Mouse (Mus musculus): ENCODE measurements at regions not wholly inside any gene's neighbourhood (a gene's known extent, or its start where the extent isn't known, plus 50 kb on each side); places are given as distances from the start of the nearest gene placed in this dataset.

DNA sequence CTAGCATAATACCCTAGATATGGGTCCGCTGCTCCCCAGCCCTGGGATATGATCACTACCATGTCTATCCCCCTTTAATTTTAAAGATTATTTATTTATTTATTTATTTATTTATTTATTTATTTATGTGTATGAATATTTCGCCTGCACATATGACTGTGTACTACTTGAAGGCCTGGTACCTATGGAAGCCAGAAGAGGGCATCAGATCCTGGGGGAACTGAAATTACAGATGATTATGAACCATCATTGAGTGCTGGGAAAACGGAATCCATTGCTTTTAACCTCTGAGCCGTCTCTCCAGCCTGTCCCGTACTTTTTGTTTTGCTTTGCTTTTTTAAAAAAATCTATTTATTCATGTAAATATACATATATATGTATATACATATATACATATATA is 70.0 kb upstream of the Dlx2 start:
- ATAC-seq (ENCODE audit: low FRiP score, low TSS enrichment), result no peak
- H3K4me2 ChIP-seq (ENCODE audit: low read length), result no peak overlapping the region
- H3K9ac ChIP-seq (replicated peaks; ENCODE audit: low read length), result no peak overlapping the region
- peaks cover 12% of the 10 kb centered on the region for H3K4me1 ChIP-seq (ENCODE audit: control insufficient read depth, insufficient read depth, low read length)
- no peaks in the 10 kb centered on the region for H3K36me3 ChIP-seq (ENCODE audit: control insufficient read depth, insufficient read depth, low read length)
- H3K27me3 ChIP-seq (ENCODE audit: control insufficient read depth, insufficient read depth, low read length), result no peaks in the 10 kb centered on the region
- DNase-seq, result no peak
- H3K27ac ChIP-seq (replicated peaks; ENCODE audit: low read depth, low read length), result no peak overlapping the region
- WGBS, result 85% methylated on average over 5 of the region's 5 CpGs
- H3K9me3 ChIP-seq (ENCODE audit: control insufficient read depth, low read length), result no peaks in the 10 kb centered on the region
- H3K4me3 ChIP-seq (replicated peaks; ENCODE audit: low read depth, low read length), result no peak overlapping the region

- H3K27ac ChIP-seq (replicated peaks; ENCODE audit: low read depth, low read length), result no peak overlapping the region
- no peak overlapping the region for H3K4me2 ChIP-seq (ENCODE audit: low read length)
- no peaks in the 10 kb centered on the region for H3K36me3 ChIP-seq (ENCODE audit: control insufficient read depth, insufficient read depth, low read length)
- H3K9me3 ChIP-seq (ENCODE audit: control insufficient read depth, low read length), result no peaks in the 10 kb centered on the region
- ATAC-seq (ENCODE audit: low FRiP score, low TSS enrichment), result no peak
- DNase-seq, result no peak
- WGBS, result 94% methylated on average over 2 of the region's 2 CpGs
- H3K9ac ChIP-seq (replicated peaks; ENCODE audit: low read length), result no peak overlapping the region
- no peaks in the 10 kb centered on the region for H3K27me3 ChIP-seq (ENCODE audit: control insufficient read depth, insufficient read depth, low read length)
- H3K4me1 ChIP-seq (ENCODE audit: control insufficient read depth, insufficient read depth, low read length), result peaks cover 10% of the 10 kb centered on the region
- no peak overlapping the region for H3K4me3 ChIP-seq (replicated peaks; ENCODE audit: low read depth, low read length)
Measured at GRCm38 (mm10) chr2:71621458-71621857, 74.9 kb upstream of the Dlx2 start.

DNA sequence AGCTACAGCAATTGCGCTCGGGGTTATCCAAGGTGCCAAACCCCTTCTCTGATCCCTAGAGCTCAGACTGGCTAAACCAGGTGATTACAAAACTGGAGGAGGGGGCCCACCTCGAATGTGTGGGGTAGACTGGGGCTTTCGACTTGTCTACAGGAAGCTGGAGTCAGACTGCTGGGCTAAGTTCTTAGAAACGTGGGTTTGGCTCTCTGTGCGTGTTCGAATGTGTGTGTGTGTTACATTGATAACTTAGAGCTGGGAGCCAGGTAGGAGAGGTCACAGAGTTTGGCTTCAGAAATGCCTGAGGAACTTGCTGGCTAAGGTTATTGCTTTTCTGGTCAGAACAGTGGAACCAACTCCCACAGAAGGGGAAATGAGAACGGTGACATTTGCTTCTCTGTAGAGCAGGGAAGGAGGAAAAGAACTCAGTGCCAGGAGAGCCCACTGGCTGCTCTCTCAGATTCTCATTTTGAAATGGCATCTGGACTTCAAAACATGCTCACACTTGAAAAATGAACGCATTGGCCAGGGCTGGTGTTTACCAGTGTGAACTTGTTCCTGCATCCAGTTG is 76.1 kb upstream of the Dlx2 start:
- Histone ChIP-seq H3K27ac (replicated peaks; ENCODE audit: low read depth, low read length) (no peak overlapping the region), H3K9me3 (ENCODE audit: control insufficient read depth, low read length) (no peaks in the 10 kb centered on the region), H3K4me1 (ENCODE audit: control insufficient read depth, insufficient read depth, low read length) (peaks cover 21% of the 10 kb centered on the region), H3K27me3 (ENCODE audit: control insufficient read depth, insufficient read depth, low read length) (no peaks in the 10 kb centered on the region), H3K4me2 (ENCODE audit: low read length) (no peak overlapping the region), H3K9ac (replicated peaks; ENCODE audit: low read length) (no peak overlapping the region), H3K36me3 (ENCODE audit: control insufficient read depth, insufficient read depth, low read length) (no peaks in the 10 kb centered on the region), H3K4me3 (replicated peaks; ENCODE audit: low read depth, low read length) (no peak overlapping the region)
- WGBS, result 84% methylated on average over 9 of the region's 9 CpGs
- DNase-seq, result no peak
- ATAC-seq (ENCODE audit: low FRiP score, low TSS enrichment), result no peak

DNA sequence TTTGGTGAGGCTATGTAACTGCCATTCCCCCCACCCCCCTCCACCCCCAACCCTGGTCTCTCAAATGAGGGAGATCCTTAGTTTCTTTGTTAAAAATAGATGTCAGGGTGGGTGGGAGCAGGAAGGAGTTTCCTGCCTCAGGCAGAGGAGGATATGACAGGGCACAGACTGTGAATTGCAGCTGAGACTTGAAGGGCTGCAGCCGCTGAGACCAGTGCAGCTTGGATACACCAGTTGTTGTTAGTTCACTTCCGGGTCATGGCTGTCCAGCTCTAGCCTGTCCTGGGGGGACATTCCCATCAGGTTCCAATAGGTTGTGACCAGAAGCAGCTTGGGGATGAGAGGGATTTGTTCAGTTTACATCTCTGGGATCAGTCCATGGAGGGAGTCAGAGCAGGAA is 76.6 kb upstream of the Dlx2 start:
- Histone ChIP-seq H3K9me3 (ENCODE audit: control insufficient read depth, low read length) (no peaks in the 10 kb centered on the region), H3K4me2 (ENCODE audit: low read length) (no peak overlapping the region), H3K27me3 (ENCODE audit: control insufficient read depth, insufficient read depth, low read length) (no peaks in the 10 kb centered on the region), H3K9ac (replicated peaks; ENCODE audit: low read length) (no peak overlapping the region), H3K4me3 (replicated peaks; ENCODE audit: low read depth, low read length) (no peak overlapping the region), H3K27ac (replicated peaks; ENCODE audit: low read depth, low read length) (no peak overlapping the region), H3K36me3 (ENCODE audit: control insufficient read depth, insufficient read depth, low read length) (no peaks in the 10 kb centered on the region), H3K4me1 (ENCODE audit: control insufficient read depth, insufficient read depth, low read length) (peaks cover 21% of the 10 kb centered on the region)
- no peak for DNase-seq
- WGBS, result 92% methylated on average over 2 of the region's 2 CpGs
- ATAC-seq (ENCODE audit: low FRiP score, low TSS enrichment), result no peak

DNA sequence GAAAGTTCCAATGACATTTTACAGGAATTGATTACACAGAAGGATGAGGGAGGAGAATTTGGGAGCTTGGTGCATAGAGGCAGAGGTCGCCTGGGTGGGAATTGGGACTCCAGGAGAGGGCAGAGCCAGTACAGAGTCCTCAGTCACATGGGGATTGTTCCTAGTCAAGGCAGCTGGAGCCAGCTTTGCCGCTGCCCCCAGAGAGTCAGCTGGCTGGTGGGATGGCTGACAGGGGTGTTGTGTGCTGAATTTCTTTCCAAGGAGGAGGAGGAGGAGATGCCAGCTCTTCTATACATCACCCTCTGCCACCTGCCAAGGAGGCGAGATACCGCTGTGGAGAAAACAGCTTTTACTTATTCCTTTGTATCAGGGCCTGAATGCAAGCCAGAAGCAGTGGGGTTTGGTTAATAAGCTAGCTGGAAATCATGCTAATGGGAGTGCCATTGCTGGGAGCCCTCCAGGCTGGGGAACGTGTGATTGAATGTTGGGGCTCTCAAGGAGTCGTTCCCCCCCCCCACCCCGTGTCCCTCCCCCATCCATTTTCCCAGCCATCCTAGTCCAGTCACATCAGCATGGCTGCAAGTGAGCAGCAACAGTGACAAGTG is 78.8 kb upstream of the Dlx2 start:
- H3K9ac ChIP-seq (replicated peaks; ENCODE audit: low read length), result no peak overlapping the region
- no peak for ATAC-seq (ENCODE audit: low FRiP score, low TSS enrichment)
- H3K4me1 ChIP-seq (ENCODE audit: control insufficient read depth, insufficient read depth, low read length), result peaks cover 36% of the 10 kb centered on the region
- peak overlapping the region; percentile 28; the same call in 1 of the 2 replicates for H3K27ac ChIP-seq (replicated peaks; ENCODE audit: low read depth, low read length)
- no peaks in the 10 kb centered on the region for H3K27me3 ChIP-seq (ENCODE audit: control insufficient read depth, insufficient read depth, low read length)
- DNase-seq, result peak; percentile 47
- no peak overlapping the region for H3K4me3 ChIP-seq (replicated peaks; ENCODE audit: low read depth, low read length)
- H3K4me2 ChIP-seq (ENCODE audit: low read length), result no peak overlapping the region
- no peaks in the 10 kb centered on the region for H3K9me3 ChIP-seq (ENCODE audit: control insufficient read depth, low read length)
- 35% methylated on average over 7 of the region's 7 CpGs for WGBS
- no peaks in the 10 kb centered on the region for H3K36me3 ChIP-seq (ENCODE audit: control insufficient read depth, insufficient read depth, low read length)

DNA sequence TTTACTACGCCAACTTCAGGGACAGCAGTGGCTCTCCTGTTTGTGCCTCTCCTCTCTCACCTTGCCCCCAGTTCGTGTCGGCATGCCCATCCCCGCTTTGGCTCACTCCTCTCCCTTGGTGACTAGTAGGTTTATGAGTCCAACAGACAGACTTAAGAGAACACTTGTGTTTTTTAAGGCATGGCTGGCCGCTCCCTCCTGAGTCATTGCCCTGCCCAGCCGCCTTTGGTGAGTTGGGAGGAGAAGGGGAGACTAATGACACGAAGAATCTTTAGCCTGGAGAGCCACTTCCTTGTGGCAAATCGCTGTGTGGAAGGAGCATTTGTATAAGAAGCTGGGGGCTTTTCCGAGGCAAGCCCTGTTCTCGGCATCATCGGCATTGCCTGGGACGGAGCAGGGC is 79.8 kb upstream of the Dlx2 start:
- no peak for ATAC-seq (ENCODE audit: low FRiP score, low TSS enrichment)
- H3K4me3 ChIP-seq (replicated peaks; ENCODE audit: low read depth, low read length), result no peak overlapping the region
- no peaks in the 10 kb centered on the region for H3K36me3 ChIP-seq (ENCODE audit: control insufficient read depth, insufficient read depth, low read length)
- no peak overlapping the region for H3K9ac ChIP-seq (replicated peaks; ENCODE audit: low read length)
- 0 out of 2 replicates have a peak overlapping the region, but pooled peaks have one; percentile 29 for H3K4me2 ChIP-seq (ENCODE audit: low read length)
- H3K9me3 ChIP-seq (ENCODE audit: control insufficient read depth, low read length), result no peaks in the 10 kb centered on the region
- no peaks in the 10 kb centered on the region for H3K27me3 ChIP-seq (ENCODE audit: control insufficient read depth, insufficient read depth, low read length)
- peak overlapping the region; percentile 37; the same call in 1 of the 2 replicates for H3K27ac ChIP-seq (replicated peaks; ENCODE audit: low read depth, low read length)
- H3K4me1 ChIP-seq (ENCODE audit: control insufficient read depth, insufficient read depth, low read length), result peaks cover 38% of the 10 kb centered on the region
- DNase-seq, result no peak
- WGBS, result 65% methylated on average over 12 of the region's 12 CpGs

GRCm38 (mm10) chr2:71627097-71627755 is 80.7 kb upstream of the Dlx2 start:
- no peaks in the 10 kb centered on the region for H3K27me3 ChIP-seq (ENCODE audit: control insufficient read depth, insufficient read depth, low read length)
- peak overlapping the region; percentile 37 for H3K27ac ChIP-seq (replicated peaks; ENCODE audit: low read depth, low read length)
- no peak overlapping the region for H3K9ac ChIP-seq (replicated peaks; ENCODE audit: low read length)
- no peak overlapping the region for H3K4me3 ChIP-seq (replicated peaks; ENCODE audit: low read depth, low read length)
- WGBS, result 33% methylated on average over 14 of the region's 14 CpGs
- DNase-seq, result peak; percentile 76
- H3K36me3 ChIP-seq (ENCODE audit: control insufficient read depth, insufficient read depth, low read length), result no peaks in the 10 kb centered on the region
- peak; percentile 72 for ATAC-seq (ENCODE audit: low FRiP score, low TSS enrichment)
- peak overlapping the region; percentile 29 for H3K4me2 ChIP-seq (ENCODE audit: low read length)
- peaks cover 38% of the 10 kb centered on the region for H3K4me1 ChIP-seq (ENCODE audit: control insufficient read depth, insufficient read depth, low read length)
- no peaks in the 10 kb centered on the region for H3K9me3 ChIP-seq (ENCODE audit: control insufficient read depth, low read length)

- Histone ChIP-seq H3K4me3 (replicated peaks; ENCODE audit: low read depth, low read length) (peak overlapping the region; percentile 40), H3K27me3 (ENCODE audit: control insufficient read depth, insufficient read depth, low read length) (no peaks in the 10 kb centered on the region), H3K27ac (replicated peaks; ENCODE audit: low read depth, low read length) (peak overlapping the region; percentile 67; the same call in 1 of the 2 replicates), H3K9me3 (ENCODE audit: control insufficient read depth, low read length) (no peaks in the 10 kb centered on the region), H3K4me1 (ENCODE audit: control insufficient read depth, insufficient read depth, low read length) (peaks cover 38% of the 10 kb centered on the region), H3K36me3 (ENCODE audit: control insufficient read depth, insufficient read depth, low read length) (no peaks in the 10 kb centered on the region), H3K4me2 (ENCODE audit: low read length) (peak overlapping the region; percentile 84), H3K9ac (replicated peaks; ENCODE audit: low read length) (peak overlapping the region; percentile 52; the same call in 1 of the 2 replicates)
- ATAC-seq (ENCODE audit: low FRiP score, low TSS enrichment), result no peak
- 8% methylated on average over 7 of the region's 7 CpGs for WGBS
- no peak for DNase-seq
Measured at GRCm38 (mm10) chr2:71628821-71629220, 82.3 kb upstream of the Dlx2 start.

All from midbrain, embryonic 14.5 days (tissue).